Mouse (Mus musculus): ENCODE data around the gene Tmem259. TPM values are rescaled to one million over a fixed set of nuclear protein-coding genes. Genes with fewer than 3 reads are reported as not detected.

Tmem259 gene
- total RNA-seq, 2 experiments from 2014 or later: 135 to 144 TPM

- peak; percentile 96 to 97 for DNase-seq (ENCODE audit: low spot score in 2 of 2)
These were observed 58.9 kb downstream of the Tmem259 start for GRCm38 (mm10) chr10:79924998-79925784.

Other genes with a start within 250 kb of the Tmem259 start
- gene Polrmt, start 237.7 kb downstream of the Tmem259 start, total RNA-seq (2021): 10 to 100 TPM; 45.3 to 49.0 TPM
- 1 to 10 TPM in 1 of 2 experiments, under 1 TPM in 1; 0.88 to 1.7 TPM for gene Fgf22, start 229.3 kb downstream of the Tmem259 start, total RNA-seq (2021)
- gene Rnf126, start 217.4 kb downstream of the Tmem259 start, total RNA-seq (2021): 10 to 100 TPM; 86.1 to 90.5 TPM
- 1 to 10 TPM; 1.2 to 2.4 TPM for gene Fstl3, start 207.1 kb downstream of the Tmem259 start, total RNA-seq (2021)
- under 1 TPM in 1 of 2 experiments, not detected in 1; 0.16 TPM for gene Prss57, start 193.4 kb downstream of the Tmem259 start, total RNA-seq (2021)
- 100 to 1,000 TPM; 356 to 379 TPM for gene Palm, start 190.8 kb downstream of the Tmem259 start, total RNA-seq (2021)
- under 1 TPM; 0.26 to 0.53 TPM for gene Misp, start 163.3 kb downstream of the Tmem259 start, total RNA-seq (2021)
- gene Ptbp1, start 129.9 kb downstream of the Tmem259 start, total RNA-seq (2021): 10 to 100 TPM; 62.9 to 70.2 TPM
- 1 to 10 TPM; 2.3 to 3.0 TPM for gene Prtn3, start 109.9 kb downstream of the Tmem259 start, total RNA-seq (2021)
- gene Plppr3, start 109.7 kb downstream of the Tmem259 start, total RNA-seq (2021): 10 to 100 TPM; 53.5 to 57.7 TPM
- gene Elane, start 98.1 kb downstream of the Tmem259 start, total RNA-seq (2021): not detected
- not detected for gene Cfd, start 93.5 kb downstream of the Tmem259 start, total RNA-seq (2021)
- 10 to 100 TPM; 48.8 to 51.9 TPM for gene Med16, start 75.4 kb downstream of the Tmem259 start, total RNA-seq (2021)
- not detected for gene Gm26602, start 73.5 kb downstream of the Tmem259 start, total RNA-seq (2021)
- gene Kiss1r, start 67.4 kb downstream of the Tmem259 start, total RNA-seq (2021): 1 to 10 TPM; 5.0 to 8.9 TPM
- gene R3hdm4, start 63.1 kb downstream of the Tmem259 start, total RNA-seq (2021): 100 to 1,000 TPM; 424 to 430 TPM
- gene Arid3a, start 57.3 kb downstream of the Tmem259 start, total RNA-seq (2021): 1 to 10 TPM; 4.5 to 6.4 TPM
- 10 to 100 TPM; 35.5 to 40.8 TPM for gene Wdr18, start 24.2 kb downstream of the Tmem259 start, total RNA-seq (2021)
- under 1 TPM; 0.12 to 0.21 TPM for gene Grin3b, start 13.6 kb downstream of the Tmem259 start, total RNA-seq (2021)
- gene Cnn2, start 4.3 kb upstream of the Tmem259 start, total RNA-seq (2021): 1 to 10 TPM; 7.5 to 9.3 TPM
- 10 to 100 TPM in 1 of 2 experiments, 1 to 10 TPM in 1; 9.8 to 10.5 TPM for gene Abca7, start 12.2 kb upstream of the Tmem259 start, total RNA-seq (2021)
- 1 to 10 TPM; 3.8 to 3.9 TPM for gene Arhgap45, start 32.3 kb upstream of the Tmem259 start, total RNA-seq (2021)
- gene Polr2e, start 55.5 kb upstream of the Tmem259 start, total RNA-seq (2021): 10 to 100 TPM; 74.1 to 74.3 TPM
- 100 to 1,000 TPM; 456 to 501 TPM for gene Gpx4, start 62.8 kb upstream of the Tmem259 start, total RNA-seq (2021)
- 10 to 100 TPM; 19.8 to 21.3 TPM for gene Sbno2, start 121.2 kb upstream of the Tmem259 start, total RNA-seq (2021)
- gene Stk11, start 131.5 kb upstream of the Tmem259 start, total RNA-seq (2021): 10 to 100 TPM; 89.2 to 90.7 TPM
- 100 to 1,000 TPM; 397 to 417 TPM for gene Atp5d, start 154.3 kb upstream of the Tmem259 start, total RNA-seq (2021)
- gene Cbarp, start 156.5 kb upstream of the Tmem259 start, total RNA-seq (2021): 100 to 1,000 TPM; 401 to 436 TPM
- 10 to 100 TPM; 90.9 to 100.0 TPM for gene Midn, start 163.9 kb upstream of the Tmem259 start, total RNA-seq (2021)
- 100 to 1,000 TPM in 1 of 2 experiments, 10 to 100 TPM in 1; 93.5 to 126 TPM for gene Cirbp, start 181.7 kb upstream of the Tmem259 start, total RNA-seq (2021)
- gene 1600002K03Rik, start 188.6 kb upstream of the Tmem259 start, total RNA-seq (2021): 1 to 10 TPM; 5.1 to 5.2 TPM
- gene Efna2, start 195.2 kb upstream of the Tmem259 start, total RNA-seq (2021): 10 to 100 TPM; 14.8 TPM
- gene Mum1, start 242.1 kb upstream of the Tmem259 start, total RNA-seq (2021): 10 to 100 TPM; 34.4 to 43.7 TPM

Measured in layer of hippocampus, postnatal 14 days (tissue).